Mouse (Mus musculus) urinary bladder, postnatal 10 days (tissue): ENCODE measurements around the gene Haus7.
"Not testable (repeated sequence)": the region's sequence is repeated elsewhere in the genome, so short reads cannot be mapped to it uniquely, and the experiment has no call there.

Experiments used
- DNase-seq: peaks from one replicate; pipeline ENCODE4 v3.0.0; 2022; ENCODE audit warnings: low spot score

Gene Haus7

GRCm38 (mm10) chrX:73458877-73459392 lies at the start of gene Haus7:
Haus7 (minus strand) TSS chrX:73459044.
- DNase-seq, result peak; percentile 69

- DNase-seq, result no peak
These were observed 47.7 kb upstream of the Haus7 start for GRCm38 (mm10) chrX:73506577-73506976.

GRCm38 (mm10) chrX:73505130-73505735 lies 46.4 kb upstream of the Haus7 start:
- DNase-seq, result no peak

GRCm38 (mm10) chrX:73496746-73497145 lies 37.9 kb upstream of the Haus7 start:
- no peak for DNase-seq

- not testable (repeated sequence) for DNase-seq
These were observed 34.7 kb upstream of the Haus7 start for GRCm38 (mm10) chrX:73493567-73493966.

- DNase-seq, result no peak
These were observed 32.0 kb upstream of the Haus7 start for GRCm38 (mm10) chrX:73490804-73491203.

GRCm38 (mm10) chrX:73490186-73490585 lies 31.3 kb upstream of the Haus7 start:
- DNase-seq, result no peak

- DNase-seq, result no peak
These were observed 28.1 kb upstream of the Haus7 start for GRCm38 (mm10) chrX:73486920-73487319.

- DNase-seq, result no peak
These were observed 26.0 kb upstream of the Haus7 start for GRCm38 (mm10) chrX:73484870-73485269.

- no peak for DNase-seq
These were observed 25.2 kb upstream of the Haus7 start for GRCm38 (mm10) chrX:73484076-73484475.

- DNase-seq, result no peak
These were observed 24.6 kb upstream of the Haus7 start, which contains the start of gene Bgn for GRCm38 (mm10) chrX:73483484-73483810. Bgn (plus strand) TSS chrX:73483602.

- DNase-seq, result no peak
These were observed 24.0 kb upstream of the Haus7 start for GRCm38 (mm10) chrX:73482643-73483483.

- DNase-seq, result no peak
These were observed 21.5 kb upstream of the Haus7 start for GRCm38 (mm10) chrX:73480334-73480733.

GRCm38 (mm10) chrX:73479656-73480055 lies 20.8 kb upstream of the Haus7 start:
- no peak for DNase-seq

- no peak for DNase-seq
These were observed 18.7 kb upstream of the Haus7 start for GRCm38 (mm10) chrX:73477500-73477899.

GRCm38 (mm10) chrX:73476621-73477020 lies 17.8 kb upstream of the Haus7 start:
- DNase-seq, result no peak

- DNase-seq, result no peak
These were observed 16.9 kb upstream of the Haus7 start for GRCm38 (mm10) chrX:73475658-73476256.

GRCm38 (mm10) chrX:73474340-73475165 lies 15.7 kb upstream of the Haus7 start:
- DNase-seq, result no peak

GRCm38 (mm10) chrX:73471764-73472163 lies 12.9 kb upstream of the Haus7 start:
- no peak for DNase-seq

- no peak for DNase-seq
These were observed 9.9 kb upstream of the Haus7 start for GRCm38 (mm10) chrX:73468752-73469151.

GRCm38 (mm10) chrX:73468330-73468729 lies 9.5 kb upstream of the Haus7 start:
- DNase-seq, result no peak
